Mouse (Mus musculus) embryonic facial prominence, embryonic 12.5 days (tissue): ENCODE results near the gene Gng8. TPM values are rescaled to one million over a fixed set of nuclear protein-coding genes. Genes with fewer than 3 reads are reported as not detected.

Experiments used
- ATAC-seq: fragments of 200-750 bp; cut with Nextera tagmentation; 2 replicates; pipeline ENCODE4 v1.8.0; 2017; ENCODE audit not compliant: insufficient number of reproducible peaks, insufficient read depth, low FRiP score, low TSS enrichment
- H3K27ac ChIP-seq: fragments of 300-500 bp; sonication (generic); 2 replicates; pipeline ENCODE4 v1.5.1; 2016; ENCODE audit warnings: mild to moderate bottlenecking
- H3K27me3 ChIP-seq: fragments of 300-500 bp; sonication (generic); 2 replicates; pipeline ENCODE4 v1.6.1; 2016; ENCODE audit warnings: mild to moderate bottlenecking, moderate library complexity
- H3K36me3 ChIP-seq: fragments of 300-500 bp; sonication (generic); 2 replicates; pipeline ENCODE4 v1.6.1; 2016; ENCODE audit warnings: mild to moderate bottlenecking
- H3K4me1 ChIP-seq: fragments of 300-500 bp; sonication (generic); 2 replicates; pipeline ENCODE4 v1.6.1; 2016
- H3K4me2 ChIP-seq: fragments of 300-500 bp; sonication (generic); replicated peaks from 2 replicates; pipeline ENCODE4 v1.6.1; 2016; ENCODE audit warnings: mild to moderate bottlenecking, moderate library complexity
- H3K4me3 ChIP-seq: fragments of 300-500 bp; sonication (generic); 2 replicates; pipeline ENCODE4 v1.5.1; 2016; ENCODE audit warnings: mild to moderate bottlenecking
- H3K9ac ChIP-seq: fragments of 300-500 bp; sonication (generic); 2 replicates; pipeline ENCODE4 v1.6.1; 2016; ENCODE audit warnings: mild to moderate bottlenecking, moderate library complexity
- H3K9me3 ChIP-seq: fragments of 300-500 bp; sonication (generic); 2 replicates; pipeline ENCODE4 v1.6.1; 2016; ENCODE audit warnings: mild to moderate bottlenecking, moderate library complexity
- WGBS: fragments of 180-500 bp; shearing (Covaris S2); methylation state at CpG from one replicate; pipeline ENCODE4 v1.1.7; 2016; 5-methylcytosine and 5-hydroxymethylcytosine counted together
- polyA plus RNA-seq: library from polyadenylated mRNA; unstranded; fragments of >200 nt; fragmentation: Nextera tagmentation; extraction: Ambion mirVana; gene quantifications from 2 replicates; pipeline ENCODE4 v1.2.1, GENCODE M21; 2016

Gene Gng8
- polyA plus RNA-seq, 1 experiment from 2014 or later, result 22.7 TPM

GRCm38 (mm10) chr7:16918670-16919069 lies 27.1 kb downstream of the Gng8 start:
- no peak overlapping the region for H3K27ac ChIP-seq
- 0 out of 2 replicates have a peak overlapping the region, but pooled peaks have one; percentile 10 for H3K9ac ChIP-seq

DNA sequence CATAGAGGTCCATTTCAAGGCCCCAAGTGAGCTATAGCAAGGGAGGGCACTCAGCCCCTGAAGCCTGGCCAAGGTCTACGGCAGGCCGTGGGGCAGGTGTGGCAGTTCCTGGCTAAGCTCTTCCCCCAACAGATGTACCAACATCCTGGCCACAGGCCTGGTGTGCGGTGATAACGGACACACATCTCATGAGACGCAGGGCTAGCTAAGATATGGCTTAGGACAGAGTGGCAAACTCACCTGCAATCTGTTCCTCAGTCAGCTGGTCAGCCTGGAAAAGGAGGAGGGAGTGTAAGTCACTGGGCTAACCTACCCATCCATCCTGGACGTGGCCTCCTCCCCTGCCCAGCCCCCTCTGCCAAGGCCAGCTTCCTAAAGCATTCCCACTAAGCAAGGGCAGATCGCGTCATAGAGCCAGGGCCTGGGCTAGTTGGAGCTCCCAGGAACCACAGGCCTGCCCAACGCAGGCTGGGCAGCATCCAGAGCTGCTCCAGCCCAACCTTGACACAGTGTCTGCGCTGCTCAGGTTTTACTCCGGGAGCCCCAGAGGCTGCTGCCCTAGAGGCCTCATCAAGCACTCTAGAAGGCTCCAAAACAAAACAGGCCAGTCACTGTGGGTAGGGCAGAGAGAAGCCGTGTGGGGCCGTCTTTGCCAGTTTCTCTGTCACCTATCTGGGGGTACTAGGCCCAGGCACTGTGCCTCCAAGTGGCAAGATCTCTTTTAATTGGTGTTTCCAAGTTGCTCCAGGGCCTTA lies 28.0 kb downstream of the Gng8 start:
- Histone ChIP-seq H3K9ac (peak overlapping the region; percentile 10), H3K36me3 (peaks cover 49% of the 10 kb centered on the region), H3K4me1 (peaks cover 47% of the 10 kb centered on the region), H3K27me3 (no peaks in the 10 kb centered on the region), H3K4me3 (0 out of 2 replicates have a peak overlapping the region, but pooled peaks have one; percentile 3), H3K9me3 (no peaks in the 10 kb centered on the region), H3K4me2 (peak overlapping the region; percentile 33), H3K27ac (0 out of 2 replicates have a peak overlapping the region, but pooled peaks have one; percentile 46)
- no peak for ATAC-seq
- WGBS, result 78% methylated on average over 13 of the region's 13 CpGs

More at GRCm38 (mm10) chr7:16918670-16919069, 27.1 kb downstream of the Gng8 start:
- H3K27me3 ChIP-seq, result no peaks in the 10 kb centered on the region
- no peaks in the 10 kb centered on the region for H3K9me3 ChIP-seq
- 75% methylated on average over 3 of the region's 3 CpGs for WGBS
- no peak for ATAC-seq
- peaks cover 55% of the 10 kb centered on the region for H3K36me3 ChIP-seq
- no peak overlapping the region for H3K4me2 ChIP-seq
- H3K4me1 ChIP-seq, result peaks cover 47% of the 10 kb centered on the region
- H3K4me3 ChIP-seq, result no peak overlapping the region

- ATAC-seq, result no peak
- H3K27me3 ChIP-seq, result no peaks in the 10 kb centered on the region
- peak overlapping the region; percentile 10 for H3K9ac ChIP-seq
- 0 out of 2 replicates have a peak overlapping the region, but pooled peaks have one; percentile 46 for H3K27ac ChIP-seq
- H3K36me3 ChIP-seq, result peaks cover 43% of the 10 kb centered on the region
- peaks cover 47% of the 10 kb centered on the region for H3K4me1 ChIP-seq
- no peaks in the 10 kb centered on the region for H3K9me3 ChIP-seq
- 70% methylated on average over 7 of the region's 7 CpGs for WGBS
- peak overlapping the region; percentile 33 for H3K4me2 ChIP-seq
- 0 out of 2 replicates have a peak overlapping the region, but pooled peaks have one; percentile 3 for H3K4me3 ChIP-seq
Observed at GRCm38 (mm10) chr7:16920150-16920579, 28.6 kb downstream of the Gng8 start.

- Histone ChIP-seq H3K9me3 (no peaks in the 10 kb centered on the region), H3K4me1 (peaks cover 47% of the 10 kb centered on the region), H3K36me3 (peaks cover 35% of the 10 kb centered on the region), H3K27me3 (no peaks in the 10 kb centered on the region), H3K4me2 (peak overlapping the region; percentile 88), H3K4me3 (peak overlapping the region; percentile 96), H3K9ac (peak overlapping the region; percentile 97), H3K27ac (peak overlapping the region; percentile 97)
- 30% methylated on average over 21 of the region's 21 CpGs for WGBS
- ATAC-seq, result peak; percentile 1; the same call in 1 of the 2 replicates
Observed at GRCm38 (mm10) chr7:16920818-16921791, 29.5 kb downstream of the Gng8 start.

DNA sequence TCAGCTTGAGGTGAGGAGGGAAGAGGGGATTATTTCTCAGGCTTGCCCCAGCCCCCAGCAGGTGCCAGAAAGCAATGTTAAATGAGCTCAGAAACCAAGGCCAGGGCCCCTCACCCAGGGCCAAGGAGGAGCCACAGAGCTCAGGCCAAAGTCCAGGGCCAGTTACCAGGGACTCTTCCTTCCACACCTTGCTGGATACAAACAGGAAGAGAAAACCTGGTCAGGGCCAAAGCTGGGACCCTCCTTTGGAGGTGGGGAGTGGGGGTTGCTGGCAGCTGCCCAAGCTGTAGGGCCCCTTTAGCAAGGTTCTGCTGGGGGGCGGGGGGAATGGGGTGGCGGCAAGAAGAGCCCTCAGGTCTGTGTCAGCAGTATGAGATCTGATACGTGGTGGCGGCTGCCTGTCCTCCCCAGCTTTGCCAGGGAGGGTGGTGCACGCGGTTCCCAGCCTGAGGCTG lies 30.3 kb downstream of the Gng8 start:
- no peaks in the 10 kb centered on the region for H3K9me3 ChIP-seq
- H3K4me2 ChIP-seq, result peak overlapping the region; percentile 88
- H3K36me3 ChIP-seq, result peaks cover 27% of the 10 kb centered on the region
- H3K4me1 ChIP-seq, result peaks cover 47% of the 10 kb centered on the region
- H3K9ac ChIP-seq, result peak overlapping the region; percentile 97
- no peak for ATAC-seq
- WGBS, result 33% methylated on average over 6 of the region's 6 CpGs
- H3K27ac ChIP-seq, result peak overlapping the region; percentile 97
- H3K27me3 ChIP-seq, result no peaks in the 10 kb centered on the region
- H3K4me3 ChIP-seq, result peak overlapping the region; percentile 96

- peak overlapping the region; percentile 97 for H3K27ac ChIP-seq
- H3K4me3 ChIP-seq, result peak overlapping the region; percentile 96
- 47% methylated on average over 10 of the region's 10 CpGs for WGBS
- peaks cover 21% of the 10 kb centered on the region for H3K36me3 ChIP-seq
- ATAC-seq, result no peak
- H3K9me3 ChIP-seq, result no peaks in the 10 kb centered on the region
- H3K4me2 ChIP-seq, result peak overlapping the region; percentile 88
- H3K4me1 ChIP-seq, result peaks cover 47% of the 10 kb centered on the region
- H3K27me3 ChIP-seq, result no peaks in the 10 kb centered on the region
- H3K9ac ChIP-seq, result peak overlapping the region; percentile 97
Observed at GRCm38 (mm10) chr7:16922360-16922973, 30.9 kb downstream of the Gng8 start.

DNA sequence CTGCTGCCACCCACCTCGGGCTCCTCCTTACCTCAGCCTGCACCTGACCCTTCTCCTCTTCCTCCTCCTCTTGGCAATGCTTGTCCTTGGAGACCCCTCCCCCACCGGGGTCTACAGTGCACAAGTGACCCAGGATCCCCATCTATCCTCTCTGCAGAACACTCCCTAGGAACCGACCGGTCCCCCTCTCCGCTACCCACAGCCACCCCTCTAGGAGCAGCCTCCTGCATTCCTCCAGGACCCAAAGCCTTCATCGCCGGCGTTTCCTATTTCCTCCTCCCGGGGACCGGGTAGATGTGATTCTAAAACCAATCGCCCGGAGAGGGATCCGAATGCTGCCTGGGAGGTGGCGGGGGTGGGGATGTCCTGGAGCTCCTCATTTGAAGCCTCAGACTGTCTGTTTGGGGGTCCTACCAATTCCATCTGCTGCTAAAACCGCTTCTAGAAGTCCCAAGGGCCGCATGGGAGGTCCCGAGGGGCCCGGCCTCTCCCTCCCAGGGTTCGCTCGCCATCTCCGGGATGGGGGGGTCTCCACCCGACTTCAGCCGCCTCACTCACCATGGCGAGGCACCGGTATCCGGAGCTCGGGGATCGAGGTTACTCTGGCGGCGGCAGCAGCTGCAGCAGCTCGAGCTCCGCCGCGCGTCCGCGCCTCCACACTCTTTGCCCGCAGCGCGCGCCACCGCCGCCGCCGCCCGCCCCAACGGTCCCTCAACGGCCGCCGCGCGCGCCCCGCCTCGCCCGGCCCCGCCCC lies 31.9 kb downstream of the Gng8 start:
- WGBS, result under 1% methylated on average over 57 of the region's 57 CpGs
- Histone ChIP-seq H3K27me3 (no peaks in the 10 kb centered on the region), H3K4me1 (peaks cover 45% of the 10 kb centered on the region), H3K27ac (peak overlapping the region; percentile 97), H3K9ac (peak overlapping the region; percentile 97), H3K36me3 (peaks cover 11% of the 10 kb centered on the region), H3K4me2 (peak overlapping the region; percentile 88), H3K4me3 (peak overlapping the region; percentile 96), H3K9me3 (no peaks in the 10 kb centered on the region)
- no peak for ATAC-seq

GRCm38 (mm10) chr7:16924037-16924834 lies 32.6 kb downstream of the Gng8 start, which contains the start of gene Calm3:
Calm3 (minus strand) TSS chr7:16924114.
- peak within 1 kb of the TSS; percentile 97 for H3K9ac ChIP-seq
- no peaks in the 10 kb centered on the region for H3K9me3 ChIP-seq
- H3K27me3 ChIP-seq, result no peaks in the 10 kb centered on the region
- peak within 1 kb of the TSS; percentile 96 for H3K4me3 ChIP-seq
- peaks cover 4% of the 10 kb centered on the region for H3K36me3 ChIP-seq
- peak within 1 kb of the TSS; percentile 97 for H3K27ac ChIP-seq
- peak within 1 kb of the TSS; percentile 88 for H3K4me2 ChIP-seq
- H3K4me1 ChIP-seq, result peaks cover 38% of the 10 kb centered on the region
- 2% methylated on average over 64 of the region's 64 CpGs for whole genome bisulfite sequencing
- ATAC-seq, result peak; percentile 87

- H3K9ac ChIP-seq, result no peak overlapping the region
- no peak overlapping the region for H3K27ac ChIP-seq
- ATAC-seq, result no peak
- H3K9me3 ChIP-seq, result no peaks in the 10 kb centered on the region
- no peaks in the 10 kb centered on the region for H3K27me3 ChIP-seq
- H3K36me3 ChIP-seq, result no peaks in the 10 kb centered on the region
- no peak overlapping the region for H3K4me3 ChIP-seq
- no peak overlapping the region for H3K4me2 ChIP-seq
- no peaks in the 10 kb centered on the region for H3K4me1 ChIP-seq
- 53% methylated on average over 2 of the region's 2 CpGs for WGBS
Observed at GRCm38 (mm10) chr7:16928341-16928740, 36.8 kb downstream of the Gng8 start.

DNA sequence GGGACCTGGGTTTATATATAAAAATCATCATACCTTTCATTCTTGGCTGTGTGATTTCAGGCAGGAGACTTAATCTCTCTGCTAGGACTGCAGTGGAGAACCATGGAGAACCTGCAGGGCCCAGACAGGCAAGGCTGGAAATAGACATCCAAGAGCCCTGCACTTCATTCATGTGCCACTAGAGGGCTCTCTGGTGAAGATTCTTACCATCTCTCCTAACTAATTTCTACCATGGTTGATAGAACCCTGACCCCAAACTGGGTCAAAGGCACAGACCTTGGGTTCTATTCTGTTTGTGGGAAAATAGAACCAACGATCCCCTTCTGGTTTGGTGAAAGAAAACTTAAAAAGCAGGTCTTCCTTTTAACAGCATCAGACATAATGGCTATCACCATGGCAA lies 39.3 kb downstream of the Gng8 start:
- no peak overlapping the region for H3K27ac ChIP-seq
- H3K9ac ChIP-seq, result no peak overlapping the region
- no peaks in the 10 kb centered on the region for H3K9me3 ChIP-seq
- no peaks in the 10 kb centered on the region for H3K4me1 ChIP-seq
- 5% methylated on average over 1 of the region's 1 CpGs for WGBS
- no peak for ATAC-seq
- no peak overlapping the region for H3K4me3 ChIP-seq
- H3K36me3 ChIP-seq, result no peaks in the 10 kb centered on the region
- no peaks in the 10 kb centered on the region for H3K27me3 ChIP-seq
- no peak overlapping the region for H3K4me2 ChIP-seq
